Mouse (Mus musculus) CH12.LX (cell line): Measurements from ENCODE around the gene Fscb. TPM values are rescaled to one million over a fixed set of nuclear protein-coding genes. Genes with fewer than 3 reads are reported as not detected.

Experiments used
- DNase-seq: peaks from one replicate; pipeline ENCODE4 v3.0.0-alpha.2; 2013; ENCODE audit errors: extremely low read depth
- H3K27ac ChIP-seq: 2 replicates; pipeline ENCODE4 v1.5.1; 2012; ENCODE audit warnings: low read depth, mild to moderate bottlenecking, control low read depth, moderate library complexity; ENCODE audit not compliant: insufficient read depth
- H3K27me3 ChIP-seq: replicated peaks from 2 replicates; pipeline ENCODE3; 2012; ENCODE audit warnings: inconsistent platforms
- H3K36me3 ChIP-seq, 2 experiments: replicated peaks in 1 of 2; 2 replicates each; pipeline versions ENCODE3 to v1.6.1; 2012; ENCODE audit warnings: inconsistent platforms in 1 of 2, low read length in 1 of 2, mild to moderate bottlenecking in 1 of 2, mixed read lengths in 1 of 2, moderate library complexity in 1 of 2; ENCODE audit not compliant: control insufficient read depth in 1 of 2, insufficient read depth in 1 of 2
- H3K4me1 ChIP-seq, 2 experiments: 2 replicates each; pipeline ENCODE4 v1.6.1; 2012; ENCODE audit warnings: inconsistent platforms in 1 of 2, moderate library complexity in 1 of 2; ENCODE audit not compliant: insufficient read depth in 2 of 2, control insufficient read depth in 1 of 2
- H3K4me2 ChIP-seq: 2 replicates; pipeline ENCODE4 v1.6.1; 2012; ENCODE audit warnings: low read depth, mild to moderate bottlenecking, control low read depth; ENCODE audit not compliant: poor library complexity, insufficient read depth, severe bottlenecking
- H3K4me3 ChIP-seq, 3 experiments: fragments of 150-350 bp in 1 of 3; sonication (generic) in 1 of 3; replicated peaks in 1 of 3; 2 replicates each; pipeline versions ENCODE3 to v1.5.1; 2011 to 2012; ENCODE audit warnings: low read depth in 2 of 3, low read length in 2 of 3, mild to moderate bottlenecking in 2 of 3, moderate library complexity in 2 of 3, control low read depth in 1 of 3, improper control_type of control experiment in 1 of 3, inconsistent platforms in 1 of 3, mixed read lengths in 1 of 3; ENCODE audit not compliant: poor library complexity in 1 of 3
- H3K79me2 ChIP-seq: replicated peaks from 2 replicates; pipeline ENCODE4 v1.6.1; 2012; ENCODE audit warnings: mild to moderate bottlenecking, moderate library complexity; ENCODE audit not compliant: control insufficient read depth, poor library complexity, insufficient read depth, severe bottlenecking; ENCODE audit errors: extremely low read depth
- H3K9ac ChIP-seq: 2 replicates; pipeline ENCODE4 v1.6.1; 2012; ENCODE audit warnings: low read depth, mild to moderate bottlenecking, control low read depth, moderate library complexity; ENCODE audit not compliant: insufficient read depth
- H3K9me3 ChIP-seq: replicated peaks from 2 replicates; pipeline ENCODE3; 2012; ENCODE audit warnings: low read length, inconsistent platforms, mixed read lengths
- BHLHE40 ChIP-seq: IDR thresholded peaks from 2 replicates; pipeline ENCODE4 v1.6.1; 2011; ENCODE audit warnings: mild to moderate bottlenecking, low read depth, low read length, improper control_type of control experiment
- CHD1 ChIP-seq: IDR thresholded peaks from 2 replicates; pipeline ENCODE4 v1.6.1; 2012; ENCODE audit warnings: low read depth, low read length, improper control_type of control experiment, inconsistent platforms
- CTCF ChIP-seq, 2 experiments: IDR thresholded peaks in 1 of 2; conservative IDR thresholded peaks in 1 of 2; 2 replicates each; pipeline ENCODE4 v1.5.1; 2011 to 2012; ENCODE audit warnings: low read depth in 2 of 2, low read length in 2 of 2, improper control_type of control experiment in 1 of 2, inconsistent platforms in 1 of 2, mild to moderate bottlenecking in 1 of 2, moderate library complexity in 1 of 2
- EP300 ChIP-seq: IDR thresholded peaks from 2 replicates; pipeline ENCODE4 v1.6.1; 2011; ENCODE audit warnings: low read length, improper control_type of control experiment
- ETS1 ChIP-seq: conservative IDR thresholded peaks from 2 replicates; pipeline ENCODE4 v1.6.1; 2012; ENCODE audit warnings: low read depth, mild to moderate bottlenecking, inconsistent platforms, low read length, improper control_type of control experiment, moderate library complexity
- HCFC1 ChIP-seq: IDR thresholded peaks from 2 replicates; pipeline ENCODE4 v1.6.1; 2012; ENCODE audit warnings: low read depth, mild to moderate bottlenecking, inconsistent platforms, low read length, improper control_type of control experiment
- IRF4 ChIP-seq: IDR thresholded peaks from 2 replicates; pipeline ENCODE4 v1.6.1; 2014; ENCODE audit warnings: low read depth, mild to moderate bottlenecking, inconsistent platforms, low read length, improper control_type of control experiment
- KAT2A ChIP-seq: IDR thresholded peaks from 2 replicates; pipeline ENCODE4 v1.6.1; 2012; ENCODE audit warnings: low read length, improper control_type of control experiment, inconsistent platforms; ENCODE audit not compliant: insufficient replicate concordance
- MAFK ChIP-seq: IDR thresholded peaks from 2 replicates; pipeline ENCODE4 v1.6.1; 2011; ENCODE audit warnings: low read length, improper control_type of control experiment; ENCODE audit not compliant: insufficient replicate concordance
- MAX ChIP-seq: IDR thresholded peaks from 2 replicates; pipeline ENCODE4 v1.6.1; 2011; ENCODE audit warnings: low read length, improper control_type of control experiment
- MAZ ChIP-seq: IDR thresholded peaks from 2 replicates; pipeline ENCODE4 v1.6.1; 2012; ENCODE audit warnings: low read depth, mild to moderate bottlenecking, inconsistent platforms, low read length, improper control_type of control experiment, moderate library complexity
- MEF2A ChIP-seq: IDR thresholded peaks from 2 replicates; pipeline ENCODE4 v1.6.1; 2014; ENCODE audit warnings: low read depth, mild to moderate bottlenecking, inconsistent platforms, low read length, improper control_type of control experiment, borderline replicate concordance
- MYC ChIP-seq: IDR thresholded peaks from 2 replicates; pipeline ENCODE4 v1.6.1; 2011; ENCODE audit warnings: low read depth, mild to moderate bottlenecking, improper control_type of control experiment, low read length
- NELFE ChIP-seq: IDR thresholded peaks from 2 replicates; pipeline ENCODE4 v1.6.1; 2011; ENCODE audit warnings: low read depth, low read length, improper control_type of control experiment
- NRF1 ChIP-seq: IDR thresholded peaks from 2 replicates; pipeline ENCODE4 v1.6.1; 2014; ENCODE audit warnings: low read depth, mild to moderate bottlenecking, inconsistent platforms, low read length, improper control_type of control experiment, moderate library complexity
- POLR2A ChIP-seq: IDR thresholded peaks from 2 replicates; pipeline ENCODE4 v1.6.1; 2011; ENCODE audit warnings: low read depth, mild to moderate bottlenecking, improper control_type of control experiment, low read length
- POLR2AphosphoS2 ChIP-seq: IDR thresholded peaks from 2 replicates; pipeline ENCODE4 v1.6.1; 2011; ENCODE audit warnings: low read depth, low read length, improper control_type of control experiment
- RAD21 ChIP-seq: IDR thresholded peaks from 2 replicates; pipeline ENCODE4 v1.6.1; 2011; ENCODE audit warnings: low read depth, mild to moderate bottlenecking, low read length, improper control_type of control experiment, moderate library complexity
- TBP ChIP-seq: conservative IDR thresholded peaks from 2 replicates; pipeline ENCODE4 v1.6.1; 2011; ENCODE audit warnings: low read depth, low read length, improper control_type of control experiment
- UBTF ChIP-seq: IDR thresholded peaks from 2 replicates; pipeline ENCODE4 v1.6.1; 2012; ENCODE audit warnings: low read depth, mild to moderate bottlenecking, inconsistent platforms, low read length, improper control_type of control experiment, moderate library complexity
- USF2 ChIP-seq: conservative IDR thresholded peaks from 2 replicates; pipeline ENCODE4 v1.6.1; 2011; ENCODE audit warnings: low read depth, low read length, improper control_type of control experiment
- ZKSCAN1 ChIP-seq: IDR thresholded peaks from 2 replicates; pipeline ENCODE4 v1.6.1; 2012; ENCODE audit warnings: low read depth, inconsistent platforms, low read length, improper control_type of control experiment, borderline replicate concordance
- ZMIZ1 ChIP-seq: IDR thresholded peaks from 2 replicates; pipeline ENCODE4 v1.6.1; 2012; ENCODE audit warnings: low read depth, mild to moderate bottlenecking, inconsistent platforms, low read length, improper control_type of control experiment
- ZNF384 ChIP-seq: IDR thresholded peaks from 2 replicates; pipeline ENCODE4 v1.6.1; 2012; ENCODE audit warnings: low read depth, low read length, improper control_type of control experiment, inconsistent platforms
- dilution Hi-C: fragments of 300-500 bp; cut with MboI; formaldehyde crosslinking; loops from 2 replicates; pipeline ENCODE4 v1.14.3; 2020; ENCODE audit warnings: low sequenced_read_pairs; ENCODE audit not compliant: extremely low pct_unique_long_range_greater_than_20kb, extremely low pct_ligation_motif_present
- in situ Hi-C: fragments of 300-500 bp; cut with MboI; formaldehyde crosslinking; loops from 3 replicates; pipeline ENCODE4 v1.14.3; 2019; ENCODE audit warnings: low sequenced_read_pairs, low pct_ligation_motif_present, low pct_unique_long_range_greater_than_20kb, mixed read lengths
- polyA plus RNA-seq: library from polyadenylated mRNA; unstranded; fragments of >175 nt; gene quantifications from 2 replicates; pipeline ENCODE4 v1.2.1, GENCODE M21; 2012; ENCODE audit warnings: low read depth; ENCODE audit not compliant: insufficient read length
- total RNA-seq, 2 experiments: library from RNA; depleted of rRNA; stranded (reverse); fragments of 300-350 nt in 1 of 2; fragments of >200 nt in 1 of 2; gene quantifications; 2 replicates each; pipeline ENCODE4 v1.2.3; 2012 to 2014

Fscb gene
- not detected in 2 replicates for total RNA-seq (2012; rRNA removed)
- total RNA-seq (2014; rRNA removed) = not detected in 2 replicates
- polyA plus RNA-seq = not detected in 2 replicates

DNA sequence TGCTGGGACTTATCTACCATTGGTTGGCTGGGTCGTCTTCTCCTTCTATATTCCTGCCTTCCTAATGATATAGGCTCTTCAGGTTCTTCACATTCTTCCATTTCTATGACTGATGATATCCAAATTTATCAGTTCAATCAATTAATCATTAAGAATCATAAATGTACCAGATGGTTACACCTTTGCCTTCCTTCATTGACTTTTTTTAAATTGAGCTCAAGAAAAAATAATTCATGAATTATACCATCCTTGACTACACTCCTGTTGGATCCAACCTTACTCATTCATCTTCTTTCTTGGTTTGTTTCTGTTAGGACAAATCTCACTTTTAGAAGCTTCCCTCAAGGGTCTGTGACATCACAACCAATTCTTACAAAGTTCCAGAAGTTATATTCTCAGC lies at the start of gene Fscb:
Gene Fscb, minus strand, starts transcription at position 101 of the 400 bp plus-strand sequence.
- TF ChIP-seq MAZ (no peak), RAD21 (no peak), ZNF384 (no peak), ZKSCAN1 (no peak), NELFE (no peak), ZMIZ1 (no peak), USF2 (no peak), POLR2A (no peak), NRF1 (no peak), BHLHE40 (no peak), CHD1 (no peak), MAX (no peak), CTCF (conservative IDR thresholded peaks at IDR 0.05 in 1 of 2, IDR thresholded peaks at IDR 0.05 in 1 of 2; ENCODE audit: low read depth in 2 of 2, low read length in 2 of 2) (no peak), POLR2AphosphoS2 (no peak), KAT2A (no peak), MEF2A (no peak), ETS1 (no peak), MYC (no peak)
- DNase-seq = no peak
- H3K4me3 ChIP-seq = no peak within 1 kb of the TSS
- no peaks in the 10 kb centered on the region for H3K36me3 ChIP-seq
- dilution Hi-C loops (no loop called here), in situ Hi-C loops (no loop called here)
- H3K4me1 ChIP-seq = no peaks in the 10 kb centered on the region
- no peak within 1 kb of the TSS for H3K4me2 ChIP-seq
- peaks cover 18% of the 10 kb centered on the region for H3K9me3 ChIP-seq
- no peak within 1 kb of the TSS for H3K9ac ChIP-seq
- no peaks in the 10 kb centered on the region for H3K27me3 ChIP-seq
- H3K27ac ChIP-seq = no peak within 1 kb of the TSS
- no peaks in the 10 kb centered on the region for H3K79me2 ChIP-seq

DNA sequence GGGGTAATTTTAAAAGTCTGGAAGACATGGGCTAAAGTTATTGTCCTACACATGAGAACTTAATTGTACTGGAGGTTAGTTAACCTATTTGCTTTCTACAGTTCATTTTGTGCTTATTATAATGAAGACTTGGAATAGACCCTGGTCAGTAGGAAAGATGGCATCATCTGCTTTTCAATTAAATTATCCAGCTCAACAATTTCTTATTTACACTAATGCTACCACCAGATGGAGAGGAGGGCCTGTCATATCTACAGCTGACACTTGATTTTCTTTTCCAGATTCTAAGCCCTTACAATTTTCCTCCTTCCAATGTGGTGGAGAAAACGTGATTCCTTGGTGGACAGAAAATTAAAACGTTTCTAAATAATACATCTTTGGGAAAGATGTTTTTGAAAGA lies 42.3 kb upstream of the Fscb start:
- H3K9me3 ChIP-seq = peaks cover 10% of the 10 kb centered on the region
- H3K4me3 ChIP-seq = no peak overlapping the region
- dilution Hi-C loops = no loop called here
- H3K36me3 ChIP-seq = no peaks in the 10 kb centered on the region
- TF ChIP-seq MYC (no peak), NRF1 (no peak), BHLHE40 (no peak), ZKSCAN1 (no peak), MEF2A (no peak), USF2 (no peak), MAFK (no peak), NELFE (no peak), UBTF (no peak), TBP (no peak), IRF4 (no peak), HCFC1 (no peak), KAT2A (no peak), EP300 (no peak), POLR2AphosphoS2 (no peak), MAZ (no peak)
- H3K27ac ChIP-seq = no peak overlapping the region
- H3K27me3 ChIP-seq = no peaks in the 10 kb centered on the region
- in situ Hi-C loops = no loop called here
- no peaks in the 10 kb centered on the region for H3K79me2 ChIP-seq
- no peak overlapping the region for H3K4me2 ChIP-seq
- H3K4me1 ChIP-seq = no peaks in the 10 kb centered on the region
- no peak overlapping the region for H3K9ac ChIP-seq
- DNase-seq = no peak
